Mouse (Mus musculus) heart, embryonic 13.5 days (tissue): ENCODE measurements at regions not wholly inside any gene's neighbourhood (a gene's known extent, or its start where the extent isn't known, plus 50 kb on each side); places are given as distances from the start of the nearest gene placed in this dataset.

Experiments
- ATAC-seq: fragments of 200-750 bp; cut with Nextera tagmentation; 2 replicates; pipeline ENCODE4 v1.8.0; 2017; ENCODE audit warnings: moderate TSS enrichment; ENCODE audit not compliant: insufficient number of reproducible peaks, low FRiP score, low TSS enrichment; ENCODE audit errors: extremely low read depth
- H3K27ac ChIP-seq: fragments of 300-500 bp; sonication (generic); replicated peaks from 2 replicates; pipeline ENCODE4 v1.5.1; 2015; ENCODE audit warnings: moderate library complexity, mild to moderate bottlenecking, inconsistent platforms
- H3K27me3 ChIP-seq: fragments of 300-500 bp; sonication (generic); replicated peaks from 2 replicates; pipeline ENCODE4 v1.6.1; 2015; ENCODE audit warnings: mild to moderate bottlenecking, inconsistent platforms
- H3K36me3 ChIP-seq: fragments of 300-500 bp; sonication (generic); 2 replicates; pipeline ENCODE4 v1.6.1; 2015; ENCODE audit warnings: mild to moderate bottlenecking, inconsistent platforms
- H3K4me1 ChIP-seq: fragments of 300-500 bp; sonication (generic); 2 replicates; pipeline ENCODE4 v1.6.1; 2015; ENCODE audit warnings: inconsistent platforms
- H3K4me2 ChIP-seq: fragments of 300-500 bp; sonication (generic); 2 replicates; pipeline ENCODE4 v1.6.1; 2015; ENCODE audit warnings: inconsistent platforms, mild to moderate bottlenecking, moderate library complexity
- H3K4me3 ChIP-seq: fragments of 300-500 bp; sonication (generic); 2 replicates; pipeline ENCODE4 v1.5.1; 2015; ENCODE audit warnings: moderate library complexity, mild to moderate bottlenecking, inconsistent platforms
- H3K9ac ChIP-seq: fragments of 300-500 bp; sonication (generic); 2 replicates; pipeline ENCODE4 v1.6.1; 2015; ENCODE audit warnings: inconsistent platforms, mild to moderate bottlenecking, moderate library complexity
- H3K9me3 ChIP-seq: fragments of 300-500 bp; sonication (generic); 2 replicates; pipeline ENCODE4 v1.6.1; 2016; ENCODE audit warnings: inconsistent platforms
- WGBS: fragments of 180-500 bp; shearing (Covaris S2); methylation state at CpG from one replicate; pipeline ENCODE4 v1.1.7; 2015; ENCODE audit warnings: mixed read lengths; 5-methylcytosine and 5-hydroxymethylcytosine counted together

DNA sequence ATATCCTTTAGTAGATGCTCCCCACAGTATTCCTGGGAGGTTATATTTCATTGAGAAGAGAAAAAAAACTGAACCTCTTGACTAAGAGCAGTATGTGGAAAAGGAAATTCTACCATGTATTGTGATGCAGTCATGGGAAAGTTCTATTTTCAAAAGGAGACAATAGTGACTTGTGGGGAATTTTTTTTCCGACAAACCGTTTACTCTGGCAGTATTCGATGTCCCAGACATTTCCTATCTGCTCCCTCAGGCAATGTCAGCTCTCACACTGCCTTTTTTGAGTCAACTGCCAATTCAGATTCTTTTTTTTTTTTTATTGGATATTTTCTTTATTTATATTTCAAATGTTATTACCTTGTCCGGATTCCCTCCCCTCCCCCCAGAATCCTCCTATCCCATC lies 295.5 kb downstream of the Gm4340 start:
- ATAC-seq: no peak
- no peaks in the 10 kb centered on the region for H3K4me1 ChIP-seq
- no peak overlapping the region for H3K9ac ChIP-seq
- no peaks in the 10 kb centered on the region for H3K27me3 ChIP-seq
- H3K4me3 ChIP-seq: no peak overlapping the region
- WGBS: 64% methylated on average over 4 of the region's 4 CpGs
- no peak overlapping the region for H3K27ac ChIP-seq
- H3K36me3 ChIP-seq: no peaks in the 10 kb centered on the region
- no peak overlapping the region for H3K4me2 ChIP-seq
- no peaks in the 10 kb centered on the region for H3K9me3 ChIP-seq

DNA sequence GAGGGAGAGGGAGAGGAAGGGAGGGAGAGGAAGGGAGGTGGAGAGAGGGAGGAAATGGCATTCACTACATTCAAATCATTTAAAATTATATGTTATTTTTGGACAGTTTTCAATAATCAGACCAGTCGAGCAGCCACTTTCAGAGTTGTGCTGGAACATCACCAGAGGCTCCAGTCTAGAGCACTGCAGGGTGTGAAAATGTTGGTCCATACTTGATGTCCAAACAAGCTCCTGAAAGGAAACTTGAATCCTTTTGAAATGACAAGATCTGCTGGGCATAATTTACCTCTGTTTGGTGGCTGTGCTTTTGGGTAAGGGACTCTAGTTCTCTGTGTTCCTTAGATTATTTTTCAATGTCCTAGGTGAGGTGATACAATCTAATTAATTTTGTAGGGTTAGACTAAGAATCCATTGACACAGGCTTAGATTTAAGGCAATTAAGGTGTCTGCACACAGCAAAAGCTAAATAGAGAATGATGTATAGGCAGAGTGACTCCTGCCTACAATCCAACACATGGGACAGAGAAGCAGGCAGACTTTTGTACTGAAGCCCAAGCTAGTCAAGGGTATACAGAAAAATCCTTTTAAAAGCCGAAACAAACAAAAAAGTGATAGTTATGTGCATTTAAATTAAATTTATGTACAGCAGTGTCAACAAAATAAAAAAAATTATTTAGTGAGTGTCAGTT lies 297.2 kb downstream of the Gm4340 start:
- Histone ChIP-seq H3K27ac (no peak overlapping the region), H3K9ac (no peak overlapping the region), H3K4me3 (no peak overlapping the region), H3K36me3 (no peaks in the 10 kb centered on the region), H3K4me2 (no peak overlapping the region), H3K27me3 (no peaks in the 10 kb centered on the region), H3K9me3 (no peaks in the 10 kb centered on the region), H3K4me1 (no peaks in the 10 kb centered on the region)
- WGBS: 41% methylated on average over 2 of the region's 2 CpGs
- no peak for ATAC-seq
